Mouse (Mus musculus) G1E (cell line): Measurements from ENCODE around the gene Ndufc1. TPM values are rescaled to one million over a fixed set of nuclear protein-coding genes. Genes with fewer than 3 reads are reported as not detected.
A peak's percentile ranks its signal among the peaks of the same experiment; 100 is the strongest.

Source experiments
- ATAC-seq: 2 replicates; pipeline ENCODE4 v1.8.0; 2016; ENCODE audit warnings: mild to moderate bottlenecking; ENCODE audit not compliant: insufficient number of reproducible peaks, poor library complexity, low FRiP score, severe bottlenecking; ENCODE audit errors: extremely low read depth
- DNase-seq: peaks from one replicate; pipeline ENCODE4 v3.0.0; 2012; ENCODE audit warnings: low spot score
- H3K27me3 ChIP-seq: 2 replicates; pipeline ENCODE4 v1.6.1; 2012; ENCODE audit warnings: mild to moderate bottlenecking, low read length, inconsistent platforms; ENCODE audit not compliant: insufficient read depth
- H3K36me3 ChIP-seq: replicated peaks from 2 replicates; pipeline ENCODE3; 2012; ENCODE audit warnings: mild to moderate bottlenecking, inconsistent platforms
- H3K4me1 ChIP-seq: 2 replicates; pipeline ENCODE4 v1.6.1; 2012; ENCODE audit warnings: low read depth, low read length, inconsistent platforms, mixed read lengths; ENCODE audit not compliant: insufficient read depth
- H3K4me3 ChIP-seq: 2 replicates; pipeline ENCODE4 v1.5.1; 2012; ENCODE audit warnings: low read depth, mild to moderate bottlenecking, inconsistent platforms, low read length, moderate library complexity, mixed read lengths
- H3K9me3 ChIP-seq: replicated peaks from 2 replicates; pipeline ENCODE4 v1.6.1; 2012; ENCODE audit warnings: inconsistent platforms
- CTCF ChIP-seq: IDR thresholded peaks from 2 replicates; pipeline ENCODE4 v1.5.1; 2012; ENCODE audit warnings: low read depth, low read length, inconsistent platforms, mixed read lengths
- GATA1 ChIP-seq: IDR thresholded peaks from 2 replicates; pipeline ENCODE4 v1.6.1; 2012; ENCODE audit warnings: borderline replicate concordance, low read length, inconsistent platforms, mixed read lengths
- GATA2 ChIP-seq: IDR thresholded peaks from 2 replicates; pipeline ENCODE4 v1.6.1; 2012; ENCODE audit warnings: low read depth, low read length, inconsistent platforms, borderline replicate concordance
- POLR2AphosphoS5 ChIP-seq: IDR thresholded peaks from 2 replicates; pipeline ENCODE4 v1.6.1; 2012; ENCODE audit warnings: low read depth, low read length, inconsistent platforms; ENCODE audit not compliant: insufficient replicate concordance
- TAL1 ChIP-seq: conservative IDR thresholded peaks from 2 replicates; pipeline ENCODE4 v1.6.1; 2012; ENCODE audit warnings: low read depth, low read length, inconsistent platforms, mixed read lengths
- polyA plus RNA-seq: library from polyadenylated mRNA; stranded (reverse); fragments of >175 nt; gene quantifications from 2 replicates; pipeline ENCODE4 v1.2.3, GENCODE M21; 2012
- total RNA-seq, 2 experiments: library from RNA; stranded (forward) in 1 of 2; stranded (reverse) in 1 of 2; fragments of 200-1000 nt in 1 of 2; fragments of >200 nt in 1 of 2; fragmentation: Nextera tagmentation in 1 of 2; gene quantifications; 2 replicates each; pipeline ENCODE4 v1.2.3; 2014 to 2017

Gene Ndufc1
- total and polyA plus RNA-seq, 3 experiments: 38.6 to 199 (median 114) TPM

- DNase-seq: peak; percentile 60
- peak; percentile 83 for ATAC-seq
- peak overlapping the region; percentile 32; the same call in 1 of the 2 replicates for H3K4me3 ChIP-seq
- TF ChIP-seq GATA2: no peak
- H3K36me3 ChIP-seq: no peaks in the 10 kb centered on the region
- peaks cover 4% of the 10 kb centered on the region for H3K9me3 ChIP-seq
- peaks cover 6% of the 10 kb centered on the region for H3K27me3 ChIP-seq
- H3K4me1 ChIP-seq: peaks cover 36% of the 10 kb centered on the region
Measured at GRCm38 (mm10) chr3:51364703-51365516, 43.9 kb downstream of the Ndufc1 start.

GRCm38 (mm10) chr3:51361066-51361465 lies 47.7 kb downstream of the Ndufc1 start:
- Histone ChIP-seq H3K36me3 (no peaks in the 10 kb centered on the region), H3K4me1 (peaks cover 51% of the 10 kb centered on the region), H3K9me3 (peaks cover 5% of the 10 kb centered on the region; the same call in 1 of the 2 replicates), H3K4me3 (no peak overlapping the region), H3K27me3 (peaks cover 15% of the 10 kb centered on the region)
- ATAC-seq (no peak), DNase-seq (no peak)
- TF ChIP-seq GATA2: no peak
- no peak for TF ChIP-seq POLR2AphosphoS5
- TF ChIP-seq CTCF: no peak
- no peak for TF ChIP-seq GATA1
- TF ChIP-seq TAL1: no peak

- no peak overlapping the region; the same call in 1 of the 2 replicates for H3K4me3 ChIP-seq
- ATAC-seq: no peak
- peaks cover 5% of the 10 kb centered on the region; the same call in 1 of the 2 replicates for H3K9me3 ChIP-seq
- DNase-seq: no peak
- peaks cover 12% of the 10 kb centered on the region for H3K27me3 ChIP-seq
- H3K4me1 ChIP-seq: peaks cover 39% of the 10 kb centered on the region
- no peak for TF ChIP-seq TAL1
- TF ChIP-seq CTCF: no peak
- no peak for TF ChIP-seq GATA2
- TF ChIP-seq GATA1: no peak
- no peak for TF ChIP-seq POLR2AphosphoS5
- no peaks in the 10 kb centered on the region for H3K36me3 ChIP-seq
Measured at GRCm38 (mm10) chr3:51359558-51360307, 49.1 kb downstream of the Ndufc1 start.

GRCm38 (mm10) chr3:51358660-51359557 lies 49.9 kb downstream of the Ndufc1 start:
- ATAC-seq (peak; percentile 24), DNase-seq (no peak)
- Histone ChIP-seq H3K4me3 (peak overlapping the region; percentile 77), H3K9me3 (peaks cover 5% of the 10 kb centered on the region; the same call in 1 of the 2 replicates), H3K4me1 (peaks cover 37% of the 10 kb centered on the region), H3K27me3 (peaks cover 12% of the 10 kb centered on the region), H3K36me3 (no peaks in the 10 kb centered on the region)
- no peak for TF ChIP-seq TAL1
- TF ChIP-seq POLR2AphosphoS5: no peak
- TF ChIP-seq GATA1: no peak
- TF ChIP-seq CTCF: no peak
- TF ChIP-seq GATA2: no peak

GRCm38 (mm10) chr3:51358181-51358580 lies 50.6 kb downstream of the Ndufc1 start:
- no peak for ATAC-seq

GRCm38 (mm10) chr3:51357624-51358023 lies 51.2 kb downstream of the Ndufc1 start:
- ATAC-seq: no peak
- Histone ChIP-seq H3K36me3 (no peaks in the 10 kb centered on the region), H3K27me3 (peaks cover 12% of the 10 kb centered on the region), H3K9me3 (peaks cover 5% of the 10 kb centered on the region; the same call in 1 of the 2 replicates), H3K4me3 (no peak overlapping the region), H3K4me1 (peaks cover 47% of the 10 kb centered on the region)
- no peak for TF ChIP-seq GATA1
- no peak for DNase-seq

More at GRCm38 (mm10) chr3:51358181-51358580, 50.6 kb downstream of the Ndufc1 start:
- H3K36me3 ChIP-seq: no peaks in the 10 kb centered on the region
- H3K27me3 ChIP-seq: peaks cover 12% of the 10 kb centered on the region
- H3K4me3 ChIP-seq: peak overlapping the region; percentile 77; the same call in 1 of the 2 replicates
- peaks cover 5% of the 10 kb centered on the region; the same call in 1 of the 2 replicates for H3K9me3 ChIP-seq
- TF ChIP-seq CTCF (no peak), POLR2AphosphoS5 (no peak), GATA1 (no peak), TAL1 (no peak), GATA2 (no peak)
- H3K4me1 ChIP-seq: peaks cover 42% of the 10 kb centered on the region
- DNase-seq: no peak
